Mouse (Mus musculus) layer of hippocampus, adult 2 months (tissue): ENCODE results near the gene Slc25a48. TPM values are rescaled to one million over a fixed set of nuclear protein-coding genes. Genes with fewer than 3 reads are reported as not detected.

Source experiments
- DNase-seq, 2 experiments: peaks; one replicate each; pipeline ENCODE4 v3.0.0; 2022; ENCODE audit warnings: low spot score in 2 of 2
- H3K27ac ChIP-seq: fragments of 200-600 bp; 2 replicates; pipeline ENCODE4 v1.8.1; 2022
- H3K4me3 ChIP-seq: fragments of 200-600 bp; 2 replicates; pipeline ENCODE4 v1.8.1; 2022; ENCODE audit warnings: mild to moderate bottlenecking
- CTCF ChIP-seq: fragments of 200-600 bp; conservative IDR thresholded peaks from 2 replicates; pipeline ENCODE4 v1.8.1; 2022; ENCODE audit warnings: antibody characterized with exemption, mild to moderate bottlenecking, moderate library complexity
- long read RNA-seq, 2 experiments: library from polyadenylated mRNA; stranded (forward); transcript quantifications; one replicate each; pipeline ENCODE4 v2.0.0; 2021; ENCODE audit warnings: borderline mapping rate in 2 of 2
- total RNA-seq, 2 experiments: library from RNA; stranded (reverse); gene quantifications; 2 replicates each; pipeline ENCODE4 v1.2.3; 2021

The Slc25a48 gene
- not detected for total RNA-seq
- long read RNA-seq, experiment 1 = 0 reads
- long read RNA-seq, experiment 2 = 0 reads

GRCm38 (mm10) chr13:56438211-56439075 lies at the start of gene Slc25a48:
Gene Slc25a48, plus strand, starts transcription at chr13:56438355.
- DNase-seq = no peak
- peak within 1 kb of the TSS; percentile 37 for H3K4me3 ChIP-seq
- H3K27ac ChIP-seq = no peak within 1 kb of the TSS
- no peak for TF ChIP-seq CTCF

GRCm38 (mm10) chr13:56397572-56397971 lies 40.6 kb upstream of the Slc25a48 start:
- no peak for TF ChIP-seq CTCF
- no peak overlapping the region for H3K4me3 ChIP-seq
- no peak for DNase-seq
- H3K27ac ChIP-seq = no peak overlapping the region

DNA sequence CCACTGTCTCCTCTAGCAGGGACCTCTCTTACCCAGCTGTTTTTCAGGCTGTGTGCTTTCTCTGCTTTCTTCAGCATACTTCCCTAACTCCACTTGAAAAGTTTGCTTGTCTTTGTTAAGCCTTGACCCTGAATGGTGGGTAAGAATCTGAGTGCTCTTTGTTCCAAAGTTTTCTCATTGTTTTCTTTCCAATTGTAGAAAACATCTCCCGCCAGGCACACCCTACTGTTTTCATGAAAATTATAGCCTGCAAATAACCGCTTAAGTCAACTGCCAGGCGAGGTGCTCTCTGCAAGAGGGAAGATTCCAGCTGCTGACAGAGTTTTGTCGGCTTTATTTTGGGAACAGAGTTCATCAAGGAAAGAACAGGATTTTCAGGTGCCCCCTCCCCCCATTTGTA lies 37.0 kb upstream of the Slc25a48 start:
- no peak for TF ChIP-seq CTCF
- Histone ChIP-seq H3K27ac (no peak overlapping the region), H3K4me3 (no peak overlapping the region)
- DNase-seq = no peak

DNA sequence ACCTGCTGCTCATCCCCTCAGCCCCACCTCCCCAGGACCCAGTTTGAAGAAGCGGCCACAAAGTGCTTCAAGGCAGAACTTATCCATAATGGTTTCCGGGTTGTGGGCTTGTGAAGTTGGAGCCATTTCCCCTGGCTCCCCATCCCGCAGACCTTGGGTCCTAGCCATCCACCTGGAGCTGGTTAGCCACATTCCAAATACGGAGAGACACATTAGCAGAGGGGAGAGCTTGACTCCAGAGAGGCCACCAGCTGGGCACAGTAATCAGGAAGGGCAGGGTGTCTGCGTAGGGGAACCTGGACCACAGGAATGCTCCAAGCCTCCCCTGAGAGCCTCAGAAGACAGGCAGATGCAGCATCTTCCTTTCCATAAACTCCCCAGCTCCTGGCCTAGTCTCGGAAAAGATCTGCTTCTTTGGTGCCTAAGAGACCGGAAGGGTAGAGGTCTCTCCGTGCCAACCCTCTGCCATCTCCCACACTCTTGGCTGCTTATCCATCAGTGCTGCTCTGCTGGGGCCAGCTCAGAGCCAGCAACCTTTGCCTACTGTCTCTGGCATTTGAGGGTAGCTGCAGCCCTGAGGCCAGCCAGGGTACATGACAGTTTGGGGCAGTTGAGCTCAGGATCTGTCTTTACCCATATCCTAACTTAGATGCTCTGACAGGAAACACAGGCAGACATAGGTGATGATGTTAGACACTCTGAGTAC lies 34.6 kb upstream of the Slc25a48 start:
- no peak for TF ChIP-seq CTCF
- DNase-seq = no peak
- Histone ChIP-seq H3K27ac (no peak overlapping the region), H3K4me3 (no peak overlapping the region)

GRCm38 (mm10) chr13:56404511-56405140 lies 33.5 kb upstream of the Slc25a48 start:
- no peak overlapping the region for H3K27ac ChIP-seq
- TF ChIP-seq CTCF = no peak
- no peak for DNase-seq
- no peak overlapping the region for H3K4me3 ChIP-seq

DNA sequence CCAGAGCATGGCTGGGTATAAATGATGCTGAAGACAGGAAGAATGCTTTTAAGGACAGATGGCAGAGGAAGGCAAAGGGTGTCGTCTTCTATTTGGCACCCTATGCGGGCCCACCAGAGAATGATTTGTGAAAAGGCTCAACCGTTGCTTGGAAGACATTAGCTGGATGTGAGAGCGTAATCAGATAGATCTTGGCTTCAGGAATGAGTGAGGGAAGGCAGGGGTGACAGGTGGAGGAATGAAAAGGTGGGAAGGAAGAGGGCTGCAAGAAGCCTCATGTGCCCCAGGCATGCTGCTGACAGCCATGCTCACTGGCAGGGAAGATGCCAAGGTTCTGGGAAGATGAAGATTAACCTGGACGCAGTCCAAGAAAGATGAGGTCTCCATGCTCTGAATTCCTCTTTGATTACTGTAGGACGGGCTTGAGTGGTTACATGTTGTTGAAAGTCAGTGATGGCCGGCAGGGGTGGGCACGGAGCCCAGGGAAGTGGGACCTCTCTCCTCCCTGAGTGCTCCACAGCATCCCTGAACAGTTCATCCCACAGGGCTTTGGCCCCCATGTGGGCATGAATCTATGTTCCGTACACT lies 25.8 kb upstream of the Slc25a48 start:
- TF ChIP-seq CTCF = no peak
- Histone ChIP-seq H3K4me3 (no peak overlapping the region), H3K27ac (no peak overlapping the region)
- DNase-seq = no peak

- H3K4me3 ChIP-seq = no peak overlapping the region
- TF ChIP-seq CTCF = no peak
- no peak overlapping the region for H3K27ac ChIP-seq
- DNase-seq = no peak
Measured at GRCm38 (mm10) chr13:56418685-56419483, 19.3 kb upstream of the Slc25a48 start.

GRCm38 (mm10) chr13:56419538-56419937 lies 18.6 kb upstream of the Slc25a48 start:
- no peak for DNase-seq
- no peak overlapping the region for H3K27ac ChIP-seq
- no peak overlapping the region for H3K4me3 ChIP-seq
- no peak for TF ChIP-seq CTCF

DNA sequence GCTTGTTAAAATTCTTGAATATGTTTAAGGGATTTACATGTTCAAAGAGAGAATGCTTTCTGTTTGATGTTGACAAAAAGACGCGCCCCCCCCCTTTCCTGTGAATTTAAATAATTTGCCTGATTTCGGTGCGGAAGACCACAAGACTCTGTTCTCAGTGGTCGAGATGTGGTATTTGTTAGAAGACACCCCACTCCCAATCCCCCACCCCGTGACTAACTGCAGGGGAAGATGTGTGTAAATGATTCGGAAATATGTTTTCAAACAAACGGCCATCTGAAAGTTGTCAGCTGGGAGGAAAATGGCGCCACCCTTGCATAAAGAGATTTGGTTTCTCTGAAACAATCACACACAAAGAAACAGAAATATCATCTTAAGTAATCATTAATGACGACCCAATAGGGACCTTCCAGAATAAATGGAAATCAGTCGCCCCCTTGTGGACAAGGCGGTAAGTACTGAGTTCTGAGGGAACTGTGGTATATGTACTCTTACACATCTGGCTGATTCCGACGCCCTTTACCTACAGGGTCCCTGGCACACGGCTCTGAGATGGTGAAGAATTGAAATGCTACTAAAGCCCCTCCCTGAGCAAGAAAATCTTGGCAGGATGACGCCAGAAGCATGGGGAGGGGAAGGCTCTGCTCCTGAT lies 16.0 kb upstream of the Slc25a48 start:
- TF ChIP-seq CTCF = peak; percentile 89
- Histone ChIP-seq H3K4me3 (no peak overlapping the region), H3K27ac (no peak overlapping the region)
- peak; percentile 40 to 77 for DNase-seq

DNA sequence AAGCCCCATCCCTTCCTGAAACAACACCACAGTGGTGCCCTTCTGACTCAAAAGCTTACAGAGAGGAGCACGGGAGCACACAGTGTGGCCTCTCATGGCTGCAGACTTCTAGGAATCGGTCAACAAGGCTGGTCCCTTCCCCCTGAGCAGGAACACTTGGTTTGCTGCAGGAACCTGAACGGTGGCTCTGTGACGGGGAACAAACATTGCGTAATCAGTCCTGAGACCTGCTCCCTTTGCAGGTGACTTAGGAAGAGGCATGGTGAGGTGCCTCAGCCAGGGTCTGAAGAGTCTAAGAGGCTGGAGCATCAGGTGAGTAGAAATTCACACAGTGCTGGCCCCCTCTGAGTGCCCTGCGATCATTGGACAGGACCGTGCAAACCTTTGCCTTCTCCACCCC lies 12.2 kb upstream of the Slc25a48 start:
- Histone ChIP-seq H3K27ac (no peak overlapping the region), H3K4me3 (no peak overlapping the region)
- DNase-seq = no peak
- no peak for TF ChIP-seq CTCF

DNA sequence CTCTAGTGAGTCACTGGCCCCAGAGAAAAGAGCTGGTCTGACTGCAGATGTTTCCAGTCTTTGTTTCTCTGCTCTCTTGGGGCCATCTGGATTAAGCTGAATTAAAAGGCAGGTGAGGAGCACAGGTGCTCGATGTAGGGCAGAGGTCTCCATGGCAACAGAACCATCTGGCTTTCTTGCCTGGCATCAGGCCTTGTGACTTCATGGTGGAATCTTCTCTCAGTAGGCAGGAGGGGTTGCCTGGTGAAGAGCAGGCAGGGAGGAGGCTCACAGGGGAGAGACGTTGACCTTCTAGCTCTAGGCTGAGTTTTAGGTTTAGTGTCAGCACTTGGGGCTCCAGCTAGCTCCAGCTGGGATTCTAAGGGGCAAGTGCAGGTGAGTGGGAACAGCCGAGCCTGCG lies 11.8 kb upstream of the Slc25a48 start, which contains the start of gene Gm3045:
TSS of gene Gm3045 (plus strand) at position 230 of the 400 bp plus-strand sequence.
- no peak for TF ChIP-seq CTCF
- Histone ChIP-seq H3K4me3 (no peak within 1 kb of the TSS), H3K27ac (no peak within 1 kb of the TSS)
- DNase-seq = no peak
